Mouse (Mus musculus) frontal cortex, adult (tissue): ENCODE results near the gene Rph3al.

ENCODE experiments used
- ATAC-seq: cut with Nextera tagmentation; 2 replicates; pipeline ENCODE4 v1.9.2; 2017; ENCODE audit warnings: mild to moderate bottlenecking, moderate library complexity, mixed read lengths; ENCODE audit not compliant: low TSS enrichment

Rph3al gene

DNA sequence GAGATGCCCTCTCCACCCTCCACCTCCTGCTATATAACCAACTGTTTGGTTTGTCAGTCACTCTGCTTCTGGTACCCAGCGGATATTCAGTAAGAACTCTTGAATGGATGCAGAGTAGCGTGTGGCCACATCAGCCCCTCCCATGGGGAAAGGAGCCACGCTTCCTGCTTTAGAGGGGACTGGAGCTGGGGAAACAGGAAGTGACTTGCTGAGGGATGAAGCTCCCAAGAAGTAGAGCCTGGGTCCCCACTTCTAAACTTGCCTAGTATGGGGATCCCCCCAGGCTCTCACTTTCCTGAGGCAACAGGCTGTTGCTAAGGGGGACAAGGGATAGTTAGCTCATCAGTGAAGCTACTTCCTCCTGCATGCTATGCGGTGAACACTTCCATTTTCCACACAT lies 30.8 kb downstream of the Rph3al start:
- no peak for ATAC-seq

DNA sequence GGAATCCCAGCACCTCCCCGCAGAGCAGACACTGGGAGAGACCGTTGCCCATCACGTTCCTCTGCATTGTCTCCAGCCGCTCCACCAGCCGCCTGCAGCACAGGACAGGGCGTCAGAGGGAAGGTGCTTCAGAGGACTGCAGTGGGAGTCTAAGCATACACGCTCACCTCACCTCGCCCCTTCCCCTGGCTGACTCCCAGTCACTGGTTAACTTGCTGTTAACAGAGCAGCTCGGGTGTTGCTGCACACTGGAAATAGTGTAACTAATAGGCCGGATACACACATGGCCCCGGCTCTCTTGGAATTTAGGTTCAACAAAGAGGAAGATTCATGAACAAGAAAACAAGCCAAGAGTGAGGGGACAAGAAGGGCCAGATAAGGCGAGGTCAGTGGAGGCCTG lies 31.7 kb downstream of the Rph3al start:
- no peak for ATAC-seq

DNA sequence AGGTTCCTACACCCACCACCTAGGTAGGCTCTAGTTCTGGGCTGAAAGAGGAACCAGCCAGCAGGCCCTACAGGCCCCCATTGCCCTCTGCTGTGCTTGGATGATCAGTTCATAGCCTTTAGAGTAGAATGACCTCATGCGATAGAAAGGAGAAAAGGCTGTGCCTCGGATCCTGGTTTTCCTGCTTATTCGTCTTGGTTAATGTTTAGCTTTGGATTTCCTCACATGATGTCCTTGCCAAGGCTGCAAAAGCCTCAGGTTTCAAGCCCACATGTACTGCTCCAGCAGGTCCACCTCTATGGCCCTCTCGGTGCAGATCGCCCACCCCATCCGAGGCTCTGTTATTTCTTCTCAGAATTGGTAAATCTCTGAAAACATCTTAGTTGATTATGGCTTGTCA lies 33.2 kb downstream of the Rph3al start:
- ATAC-seq: no peak

DNA sequence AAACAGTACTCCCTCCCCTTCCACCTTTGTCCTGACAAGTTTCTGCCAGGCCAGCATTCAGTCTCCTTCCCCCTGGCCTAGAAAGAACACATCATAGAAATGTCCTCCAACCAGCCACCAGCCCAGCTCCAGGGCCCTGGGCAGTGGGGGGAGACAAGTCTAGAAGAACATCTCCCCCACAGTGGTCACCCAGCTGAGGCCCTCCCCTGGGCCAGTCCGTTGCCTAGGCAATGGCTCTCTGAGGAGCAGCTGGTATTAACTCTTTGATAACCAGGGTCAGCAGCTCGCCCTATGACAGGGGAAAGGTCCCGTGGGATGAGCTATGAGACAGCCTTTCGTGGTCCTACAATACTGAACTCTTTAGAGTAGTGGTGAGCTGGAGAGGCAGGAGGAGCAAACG lies 33.7 kb downstream of the Rph3al start:
- no peak for ATAC-seq

DNA sequence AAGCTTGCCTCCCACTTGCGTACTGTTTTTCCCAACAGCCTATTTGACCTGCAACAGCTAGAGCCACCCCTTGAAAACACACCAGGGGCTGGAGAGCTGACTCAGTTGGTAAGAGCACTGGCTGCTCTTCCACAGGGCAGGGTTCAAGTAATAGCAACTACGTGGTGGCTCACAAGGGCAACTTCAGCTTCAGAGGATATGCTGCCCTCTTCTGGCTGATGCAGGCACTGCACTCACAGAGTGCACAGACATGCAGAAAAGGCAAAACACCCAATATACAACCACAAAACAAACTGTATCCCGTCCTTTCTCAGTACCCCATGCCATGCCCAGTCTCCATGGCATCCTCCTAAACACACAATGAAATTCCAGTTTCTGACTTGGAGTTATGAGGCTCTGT lies 34.7 kb downstream of the Rph3al start:
- no peak for ATAC-seq

DNA sequence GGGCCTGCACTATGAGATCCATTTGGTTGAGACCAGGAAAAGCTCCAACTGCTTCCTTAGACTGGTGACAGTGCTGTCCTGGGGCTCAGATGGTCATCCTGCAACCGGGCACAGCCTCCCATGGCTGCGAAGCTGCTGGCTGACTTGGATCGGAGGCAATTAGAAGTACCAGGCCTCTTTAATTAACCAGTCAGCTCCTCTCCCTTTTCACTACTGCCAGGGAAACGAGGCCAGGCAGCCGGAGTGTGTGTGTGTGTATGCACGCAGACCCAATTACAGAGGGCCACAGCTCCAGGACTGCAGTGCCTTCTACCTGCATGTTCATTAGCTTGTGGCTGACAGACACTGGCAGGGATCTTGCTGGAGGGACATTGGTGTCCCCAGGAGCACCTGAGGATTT lies 36.9 kb downstream of the Rph3al start:
- ATAC-seq: no peak; the same call in 1 of the 2 replicates

DNA sequence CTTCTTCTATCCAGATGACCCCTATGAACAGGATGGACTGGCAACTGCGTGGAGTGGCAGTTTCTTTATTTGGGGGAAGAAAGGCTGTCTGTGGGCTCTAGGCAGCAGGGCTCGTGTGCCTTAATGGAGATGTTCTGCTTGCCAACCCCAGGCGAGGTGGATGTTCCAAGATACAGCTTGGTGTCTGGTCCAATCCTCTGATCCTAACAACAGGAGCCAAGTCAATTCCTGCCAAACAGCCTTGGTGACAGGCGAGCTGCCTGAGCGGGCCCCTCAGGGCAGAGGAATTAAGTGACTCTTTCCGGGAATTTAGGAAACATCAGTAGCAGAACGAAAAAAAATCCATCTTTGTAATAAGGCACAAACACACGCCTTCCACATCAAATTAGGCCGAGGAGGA lies 38.6 kb downstream of the Rph3al start:
- no peak for ATAC-seq

DNA sequence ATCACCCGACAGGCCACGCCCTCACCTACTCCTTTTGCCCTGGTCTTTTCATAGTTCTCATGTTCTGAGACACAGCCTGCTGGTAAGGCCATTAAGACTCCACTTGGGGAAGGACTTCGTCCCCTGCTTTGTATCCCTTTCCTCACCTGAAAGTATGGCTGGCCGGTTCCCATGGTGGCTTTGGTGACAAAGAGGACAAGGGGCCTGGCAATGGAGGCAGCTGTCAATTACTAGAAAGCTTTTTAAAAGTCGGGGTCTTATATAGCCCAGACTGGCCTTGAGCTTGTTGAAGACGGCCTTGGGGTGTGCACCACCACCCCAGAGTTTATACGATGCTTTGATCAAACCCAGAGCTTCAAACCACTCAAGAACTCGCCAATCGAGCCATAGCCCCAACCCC lies 39.7 kb downstream of the Rph3al start:
- no peak for ATAC-seq

DNA sequence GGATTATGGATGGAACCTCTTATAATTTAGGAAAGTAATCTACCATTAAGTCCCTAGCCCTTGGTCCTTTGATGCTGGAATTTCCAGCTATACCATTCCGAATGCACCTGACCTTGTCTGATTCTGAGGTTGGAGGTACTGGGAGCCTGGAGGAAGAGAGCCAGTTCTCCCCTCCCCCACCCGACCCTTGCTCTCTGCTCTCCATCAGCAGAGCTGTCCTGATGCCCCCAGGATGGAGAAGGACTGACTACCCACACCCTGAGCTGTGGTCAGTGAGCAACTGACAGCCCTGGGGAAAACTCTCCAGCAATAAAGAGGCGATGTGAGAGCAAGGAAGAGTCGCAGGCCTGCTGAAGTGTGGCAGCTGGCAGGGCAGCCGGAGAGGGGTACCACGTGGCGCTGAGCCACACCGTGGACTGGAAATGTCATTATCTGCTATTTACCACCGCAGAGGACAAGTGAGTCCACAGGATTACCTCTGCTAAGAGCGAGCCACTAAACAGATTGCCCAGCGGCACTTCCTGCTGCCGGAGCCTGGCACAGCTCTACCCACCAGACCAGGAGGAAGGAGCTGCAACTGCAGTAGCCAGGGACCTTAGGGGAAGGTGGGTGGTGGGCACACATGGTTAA lies 43.3 kb downstream of the Rph3al start:
- no peak for ATAC-seq

DNA sequence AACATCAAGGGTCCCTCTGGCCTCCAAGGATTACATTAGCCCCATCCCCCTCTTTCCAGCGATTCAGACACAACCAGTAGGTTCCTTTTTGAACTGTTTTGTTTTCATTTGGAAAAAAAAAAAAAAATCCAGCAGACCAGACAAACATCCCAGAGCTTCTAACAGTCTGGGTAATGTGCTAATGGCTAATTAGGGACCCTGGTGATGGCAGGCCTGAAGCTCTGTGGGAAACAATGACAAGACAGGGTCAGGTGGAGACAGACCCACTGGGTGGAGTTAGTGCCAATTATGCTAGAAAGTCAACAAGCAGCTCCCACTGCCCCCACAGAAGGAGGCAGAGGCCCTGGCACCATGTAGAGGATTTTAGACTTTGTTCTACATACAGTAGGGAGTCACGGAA lies 44.3 kb downstream of the Rph3al start:
- no peak for ATAC-seq

DNA sequence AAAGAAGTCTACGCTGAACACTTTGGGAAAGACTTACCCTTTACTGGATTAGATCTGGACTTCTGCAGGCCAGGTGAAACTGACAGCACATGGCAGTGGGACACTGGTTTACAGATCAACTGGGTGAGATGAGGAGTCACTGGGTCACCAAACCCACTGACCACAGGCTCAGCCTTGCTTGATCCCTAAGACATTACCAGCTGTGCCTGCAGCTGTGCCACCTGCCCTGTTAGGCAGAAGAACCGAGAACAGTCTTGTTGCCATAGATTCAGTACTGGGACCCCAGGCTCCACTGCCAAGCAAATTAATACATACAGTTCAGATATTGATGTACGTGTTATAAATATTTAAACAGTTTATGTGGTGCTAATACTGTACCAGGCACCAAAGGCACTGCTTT lies 50.9 kb downstream of the Rph3al start:
- ATAC-seq: no peak

DNA sequence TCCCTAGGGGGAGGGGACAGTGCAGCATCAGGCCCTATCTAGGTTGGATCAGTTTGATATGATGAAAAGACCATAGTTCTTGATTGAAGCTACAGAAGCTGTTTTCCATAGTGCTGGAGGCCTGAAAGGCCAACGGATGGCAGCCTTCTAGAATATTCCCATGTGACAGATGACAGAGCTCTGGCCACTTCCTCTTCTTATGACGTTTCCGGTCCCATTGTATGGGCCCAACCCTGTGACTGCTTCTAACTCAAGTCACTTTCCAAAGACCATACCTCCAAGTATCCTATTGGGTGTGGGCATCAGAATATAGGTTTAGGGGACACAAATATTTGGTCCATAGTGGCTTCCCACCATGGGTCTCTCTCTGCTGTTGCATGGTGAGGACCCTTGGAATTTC lies 57.0 kb downstream of the Rph3al start:
- no peak for ATAC-seq

DNA sequence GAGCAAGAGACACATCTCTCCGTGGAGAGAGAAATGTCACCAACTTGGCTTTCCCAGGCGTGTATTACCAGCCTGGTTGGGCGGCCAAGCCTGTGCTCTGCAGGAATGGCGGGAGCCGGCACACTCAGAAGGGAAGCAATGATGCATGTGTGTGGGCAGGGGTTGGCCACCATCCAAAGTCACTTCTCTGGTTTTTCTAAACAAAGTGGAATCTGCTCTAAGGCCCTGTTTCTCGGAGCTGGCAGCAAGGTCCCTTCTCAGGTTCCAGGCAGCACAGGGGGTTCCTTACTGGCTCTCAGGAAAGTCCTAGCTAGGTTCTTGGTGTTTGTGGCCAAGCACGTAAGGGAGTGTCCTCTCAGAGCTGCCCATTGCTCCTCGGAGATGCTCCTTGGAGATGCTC lies 58.2 kb downstream of the Rph3al start:
- peak; percentile 44; the same call in 1 of the 2 replicates for ATAC-seq

DNA sequence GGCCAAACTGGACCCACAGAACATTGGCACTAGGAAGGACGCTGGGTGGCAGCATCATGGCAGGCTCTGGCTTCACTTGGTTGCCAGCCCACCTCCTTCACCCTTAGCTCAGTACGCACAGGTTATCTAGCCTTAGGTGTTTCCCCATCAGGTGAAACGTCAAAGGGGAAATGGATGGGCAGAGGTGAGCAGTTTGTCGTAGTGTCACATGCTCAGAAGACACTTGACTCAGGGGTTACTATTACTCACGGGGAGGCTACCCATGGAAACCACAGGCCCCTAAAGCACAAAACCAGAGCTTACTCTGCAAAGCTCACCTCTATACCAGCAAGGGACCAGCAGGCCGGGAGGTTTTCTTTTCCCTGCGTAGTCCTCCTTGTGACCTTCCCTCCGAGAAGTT lies 59.8 kb downstream of the Rph3al start:
- ATAC-seq: no peak

DNA sequence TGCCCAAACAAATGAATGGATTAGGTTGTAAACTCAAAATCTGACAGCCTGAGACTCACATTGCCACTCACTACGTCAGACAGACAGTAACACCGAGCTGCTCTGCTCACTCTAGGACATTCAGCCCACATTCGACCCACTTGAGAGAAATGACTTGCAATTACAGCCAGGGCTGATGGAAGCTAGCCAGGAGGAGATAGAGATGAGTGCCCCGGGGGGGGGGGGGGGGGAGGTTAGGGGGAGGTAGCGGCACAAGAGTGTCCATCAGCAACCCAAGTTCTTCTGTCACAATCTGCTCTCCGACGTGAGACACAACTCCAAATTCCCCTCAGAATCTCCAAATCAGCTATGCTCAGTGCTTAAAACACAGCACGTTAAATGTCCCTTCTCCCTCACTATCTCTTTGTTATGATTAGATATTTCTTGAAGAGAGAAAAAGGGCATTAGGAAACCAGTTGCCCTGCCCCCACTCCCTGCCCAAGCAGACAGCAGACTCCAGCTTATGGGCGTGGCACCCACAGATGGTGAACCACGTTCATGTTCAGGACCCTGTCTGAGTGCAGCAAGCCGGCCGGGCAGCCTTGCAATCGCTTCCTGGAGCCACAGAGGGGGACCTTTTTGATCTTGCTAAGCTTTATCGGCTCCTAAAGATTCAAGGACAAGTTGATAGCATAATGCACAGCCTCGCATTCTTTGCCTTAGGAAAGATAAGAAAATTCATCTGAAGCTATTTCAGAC lies 62.0 kb downstream of the Rph3al start:
- ATAC-seq: no peak

DNA sequence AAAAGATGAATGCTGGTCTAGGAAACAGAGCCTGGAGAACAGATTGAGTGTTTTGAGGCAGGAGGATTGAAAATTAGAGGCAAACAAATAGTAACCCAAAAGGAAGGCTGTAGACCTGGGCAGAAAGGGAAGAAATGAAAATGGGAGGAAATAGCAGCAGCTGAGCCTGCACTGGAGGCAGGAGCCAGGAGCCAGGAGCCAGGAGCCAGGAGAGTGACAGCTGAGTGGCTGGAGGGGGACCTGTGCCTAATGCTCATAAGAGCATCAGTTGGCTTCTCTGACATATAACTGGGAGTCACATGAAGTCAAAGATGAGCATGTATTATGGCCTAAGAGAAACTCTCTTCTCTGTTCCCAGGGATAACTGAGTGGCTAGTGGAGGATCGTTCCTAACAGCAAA lies 66.5 kb downstream of the Rph3al start:
- ATAC-seq: no peak

DNA sequence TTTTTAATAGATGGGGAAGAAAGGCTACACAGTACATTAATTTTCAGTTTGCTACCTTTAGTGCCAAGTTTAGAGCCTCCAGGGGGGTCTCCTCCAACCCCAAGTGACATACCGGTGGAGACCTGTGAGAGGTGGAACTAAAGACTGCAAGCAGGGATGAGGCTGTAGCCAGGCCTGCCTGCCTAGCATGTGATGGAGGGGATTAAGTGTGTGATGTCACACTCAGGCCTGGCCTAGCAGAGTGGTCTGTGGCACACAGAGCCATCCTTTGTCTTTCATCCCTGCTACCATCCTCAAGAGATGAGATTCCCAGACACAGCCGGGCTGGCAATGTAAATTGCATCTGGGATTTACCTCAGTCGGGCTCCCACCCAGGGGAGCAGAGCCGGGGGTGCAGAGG lies 67.3 kb downstream of the Rph3al start:
- ATAC-seq: no peak

DNA sequence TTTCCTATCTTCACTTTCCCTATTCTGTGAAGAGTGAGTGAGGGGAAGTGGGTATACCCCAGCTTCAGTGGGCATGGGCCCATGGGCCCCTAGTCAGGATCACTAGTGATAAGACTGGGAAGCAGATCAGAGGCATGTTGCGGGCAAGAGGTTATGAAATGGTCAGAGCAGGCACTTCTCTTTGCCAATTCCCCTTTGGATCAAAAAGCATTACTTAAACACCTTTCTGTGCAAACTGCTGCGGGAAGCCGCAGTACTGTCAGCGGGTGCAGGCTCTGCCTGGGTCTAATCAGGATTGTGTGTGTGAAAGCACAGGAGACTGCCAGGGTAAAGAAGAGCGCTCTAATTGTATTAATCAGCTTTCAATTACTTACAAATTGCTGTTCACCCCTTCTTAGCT lies 67.8 kb downstream of the Rph3al start:
- ATAC-seq: no peak

DNA sequence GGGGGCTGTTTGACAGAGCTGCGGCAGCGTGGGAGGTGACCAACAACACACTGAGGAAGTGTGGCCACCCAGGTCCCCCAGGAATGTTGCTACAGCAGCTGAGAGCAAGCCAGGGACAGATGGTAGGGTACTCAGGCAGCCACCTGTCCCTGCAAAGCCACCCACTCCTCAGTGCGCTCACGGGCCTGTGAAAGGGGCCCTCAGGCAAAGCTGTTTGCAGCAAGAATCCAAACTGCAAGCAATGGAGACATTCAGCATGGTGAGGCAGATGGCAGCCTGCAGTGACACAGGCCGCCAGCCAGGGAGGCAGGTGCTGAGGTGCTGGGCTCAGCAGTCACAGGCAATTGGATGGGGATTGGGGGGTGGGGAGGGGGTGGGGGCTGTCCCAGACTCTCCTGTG lies 68.3 kb downstream of the Rph3al start:
- ATAC-seq: peak; percentile 80

DNA sequence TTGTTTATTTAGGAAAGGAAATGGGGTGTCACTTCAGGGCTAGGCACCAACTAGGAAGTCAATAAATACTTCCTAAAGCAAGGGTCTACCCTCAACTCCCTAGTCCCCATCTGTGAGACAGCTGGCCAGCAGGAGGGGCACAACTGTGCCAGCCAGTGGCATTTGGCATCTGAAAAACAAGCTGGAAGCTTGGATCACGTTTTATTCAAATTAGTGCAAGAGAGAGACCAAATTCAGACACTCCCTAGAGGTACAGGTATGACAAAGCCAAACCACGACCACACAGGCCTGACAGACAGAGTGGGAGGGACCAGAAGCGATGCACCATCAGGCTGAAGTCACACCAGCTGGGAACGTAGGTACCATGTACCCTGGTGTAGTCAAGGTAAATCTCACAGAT lies 71.4 kb downstream of the Rph3al start:
- no peak for ATAC-seq

DNA sequence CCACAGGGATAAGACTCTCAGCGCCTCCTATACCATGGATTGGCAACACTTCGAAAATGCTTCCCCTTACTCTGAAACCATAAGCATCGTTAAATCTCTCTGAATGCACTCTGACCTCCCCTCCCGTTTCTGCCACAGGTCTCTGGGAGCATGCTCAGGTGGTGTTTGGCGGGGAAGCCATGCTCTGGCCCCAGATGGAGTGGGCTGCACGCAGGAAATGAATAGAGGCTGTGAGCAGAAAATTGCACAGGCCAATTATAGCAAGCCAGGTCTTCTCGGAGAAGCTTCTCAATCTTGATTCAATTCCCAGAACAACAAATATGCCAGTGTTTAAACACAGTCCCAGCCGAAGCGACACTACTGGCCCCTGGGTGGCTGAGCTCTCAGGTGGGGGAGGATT lies 72.4 kb downstream of the Rph3al start:
- no peak for ATAC-seq

DNA sequence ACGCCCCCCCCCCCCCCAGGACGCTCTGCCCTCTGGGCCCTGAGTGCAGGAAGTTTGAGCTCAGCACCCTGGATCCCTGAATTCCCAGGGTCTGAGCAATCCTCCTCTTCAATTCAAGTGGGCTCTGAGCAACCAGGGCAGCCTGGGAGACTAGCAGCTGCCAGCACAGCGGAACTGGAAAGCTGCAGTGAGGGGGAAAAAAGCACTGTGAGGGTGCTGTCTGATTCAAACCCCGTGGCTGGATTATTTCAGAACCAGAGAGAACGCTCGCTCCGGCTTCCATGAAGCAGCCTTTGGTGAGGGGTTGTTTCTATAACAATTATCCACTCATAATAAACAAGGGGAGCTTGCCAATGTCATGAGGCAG lies 73.0 kb downstream of the Rph3al start:
- ATAC-seq: no peak

DNA sequence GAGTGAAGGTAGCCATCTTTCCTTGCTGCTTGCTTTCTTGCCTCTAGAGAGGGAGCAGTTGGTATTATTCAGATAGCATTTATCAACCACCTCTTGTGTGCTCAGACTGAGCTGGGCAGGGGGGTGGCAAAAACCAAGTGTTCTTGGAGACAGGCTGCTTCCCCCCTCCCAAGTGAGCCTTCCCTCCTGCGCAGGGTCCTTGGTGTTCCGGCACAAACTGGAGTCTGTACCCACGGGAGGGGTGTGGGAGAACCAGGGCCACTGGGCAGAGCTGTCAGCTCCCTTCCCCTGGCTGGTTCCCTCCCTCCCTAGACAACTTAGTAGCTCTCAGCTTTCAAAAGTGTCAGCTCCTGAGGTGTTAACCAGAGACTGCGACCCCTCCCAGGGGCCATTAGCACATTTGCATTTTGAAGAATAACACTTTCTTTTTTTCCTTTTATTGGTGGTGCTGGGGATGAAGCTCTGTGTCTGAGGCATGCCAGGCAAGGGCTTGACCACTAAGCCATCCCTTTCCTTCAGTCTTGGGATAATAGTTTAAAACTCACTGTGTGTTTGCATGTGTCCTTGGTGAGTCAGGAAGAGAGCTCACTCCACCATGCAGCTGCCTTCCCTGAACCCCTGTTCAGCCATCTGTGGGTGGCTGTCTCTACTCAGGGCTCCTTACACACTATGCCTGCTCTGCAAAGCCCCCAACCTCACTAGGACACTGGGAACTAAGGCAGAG lies 73.5 kb downstream of the Rph3al start:
- no peak for ATAC-seq
